ENCODE assay signal across 1 mouse cellular context in the genomic region with DNA sequence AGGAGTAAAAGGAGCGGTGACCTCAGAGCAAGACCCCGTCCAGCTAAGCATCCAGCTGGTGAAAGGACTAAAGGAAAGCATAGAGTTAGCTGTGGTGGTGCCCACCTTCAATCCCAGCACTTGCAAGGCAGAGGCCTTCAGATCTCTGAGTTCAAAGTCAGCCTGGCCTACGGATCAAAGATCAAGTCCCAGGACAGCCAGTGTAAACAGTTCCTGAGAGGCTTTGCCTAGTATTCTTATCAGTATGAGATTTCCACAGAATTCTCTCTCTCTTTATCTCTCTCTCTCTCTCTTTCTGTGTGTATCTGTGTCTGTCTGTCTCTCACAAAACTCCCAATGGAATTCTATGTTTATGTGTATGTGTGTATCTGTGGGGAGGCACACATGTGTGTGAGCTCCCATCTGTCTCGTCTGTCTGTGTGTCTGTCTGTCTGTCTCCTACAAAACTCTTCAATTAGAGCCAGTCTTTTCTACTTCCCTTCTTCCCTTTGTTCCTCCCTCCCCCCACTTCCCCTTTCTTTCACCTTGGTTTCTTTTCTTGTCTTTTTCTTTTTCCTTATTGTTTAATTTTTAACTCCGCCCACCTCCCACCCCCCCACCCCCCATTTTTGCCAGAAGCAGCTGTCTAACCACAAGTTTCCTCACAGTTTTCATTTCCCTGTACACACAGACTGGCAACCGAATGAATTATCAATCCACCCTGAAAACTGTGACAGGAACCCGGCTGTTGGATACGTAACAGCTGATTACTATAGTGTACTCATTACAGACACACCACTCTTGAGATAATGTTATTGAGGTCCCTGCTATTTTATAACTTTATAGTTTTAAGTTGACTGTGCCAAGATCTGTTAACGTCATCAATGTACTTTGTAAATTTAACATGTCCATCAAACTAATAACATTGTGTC.
TF ChIP-seq lines count a peak whose summit lies in the region.

No protein-coding gene starts in this region.

TF ChIP-seq in CH12.LX, 34 proteins besides CTCF, POLR2A, EP300 and RAD21 (continued from another document):
- no peak for TF ChIP-seq UBTF (IDR thresholded peaks at IDR 0.05; ENCODE audit: low read depth, low read length)
